Mouse (Mus musculus): ENCODE measurements around the gene Tfg.

- TF ChIP-seq POLR2A (IDR thresholded peaks at IDR 0.05; ENCODE audit: control insufficient read depth, low read depth, low read length) (no peak), CTCF (IDR thresholded peaks at IDR 0.05; ENCODE audit: control insufficient read depth, insufficient read depth, insufficient replicate concordance, low read depth, low read length) (no peak)
These were observed 47.7 kb downstream of the Tfg start for GRCm38 (mm10) chr16:56669520-56669919.

Data from testis, adult 2 months (tissue).